Mouse (Mus musculus) intestine, embryonic 15.5 days (tissue): ENCODE measurements around the gene Hyal5. TPM values are rescaled to one million over a fixed set of nuclear protein-coding genes. Genes with fewer than 3 reads are reported as not detected.
A peak's percentile ranks its signal among the peaks of the same experiment; 100 is the strongest.

Experiments used
- ATAC-seq: fragments of 200-750 bp; cut with Nextera tagmentation; 2 replicates; pipeline ENCODE4 v1.8.0; 2017; ENCODE audit warnings: moderate TSS enrichment, moderate library complexity
- H3K27ac ChIP-seq: fragments of 300-500 bp; sonication (generic); 2 replicates; pipeline ENCODE4 v1.5.1; 2015; ENCODE audit warnings: mild to moderate bottlenecking, inconsistent platforms
- H3K27me3 ChIP-seq: fragments of 300-500 bp; sonication (generic); replicated peaks from 2 replicates; pipeline ENCODE4 v1.6.1; 2015; ENCODE audit warnings: inconsistent platforms
- H3K36me3 ChIP-seq: fragments of 300-500 bp; sonication (generic); 2 replicates; pipeline ENCODE4 v1.6.1; 2015; ENCODE audit warnings: inconsistent platforms
- H3K4me1 ChIP-seq: fragments of 300-500 bp; sonication (generic); replicated peaks from 2 replicates; pipeline ENCODE4 v1.6.1; 2015; ENCODE audit warnings: inconsistent platforms
- H3K4me2 ChIP-seq: fragments of 300-500 bp; sonication (generic); replicated peaks from 2 replicates; pipeline ENCODE4 v1.6.1; 2015; ENCODE audit warnings: mild to moderate bottlenecking, inconsistent platforms
- H3K4me3 ChIP-seq: fragments of 300-500 bp; sonication (generic); replicated peaks from 2 replicates; pipeline ENCODE4 v1.5.1; 2015; ENCODE audit warnings: inconsistent platforms
- H3K9ac ChIP-seq: fragments of 300-500 bp; sonication (generic); 2 replicates; pipeline ENCODE4 v1.6.1; 2015; ENCODE audit warnings: inconsistent platforms
- H3K9me3 ChIP-seq: fragments of 300-500 bp; sonication (generic); 2 replicates; pipeline ENCODE4 v1.6.1; 2016; ENCODE audit warnings: inconsistent platforms
- WGBS: fragments of 180-500 bp; shearing (Covaris S2); methylation state at CpG from one replicate; pipeline ENCODE4 v1.1.7; 2015; 5-methylcytosine and 5-hydroxymethylcytosine counted together
- polyA plus RNA-seq: library from polyadenylated mRNA; unstranded; fragments of >200 nt; fragmentation: Nextera tagmentation; extraction: Ambion mirVana; gene quantifications from 2 replicates; pipeline ENCODE4 v1.2.1, GENCODE M21; 2015

Gene Hyal5
- polyA plus RNA-seq, result 6.3 and 9.1 TPM in 2 replicates

GRCm38 (mm10) chr6:24857697-24858096, at the start of gene Hyal5:
Gene Hyal5 (plus strand): TSS chr6:24857997.
- H3K9me3 ChIP-seq, result no peaks in the 10 kb centered on the region
- ATAC-seq, result no peak
- H3K36me3 ChIP-seq, result no peaks in the 10 kb centered on the region
- no peak within 1 kb of the TSS for H3K27ac ChIP-seq
- H3K27me3 ChIP-seq, result no peaks in the 10 kb centered on the region
- H3K4me3 ChIP-seq, result no peak within 1 kb of the TSS
- no peak within 1 kb of the TSS for H3K9ac ChIP-seq
- no peaks in the 10 kb centered on the region for H3K4me1 ChIP-seq
- H3K4me2 ChIP-seq, result no peak within 1 kb of the TSS

DNA sequence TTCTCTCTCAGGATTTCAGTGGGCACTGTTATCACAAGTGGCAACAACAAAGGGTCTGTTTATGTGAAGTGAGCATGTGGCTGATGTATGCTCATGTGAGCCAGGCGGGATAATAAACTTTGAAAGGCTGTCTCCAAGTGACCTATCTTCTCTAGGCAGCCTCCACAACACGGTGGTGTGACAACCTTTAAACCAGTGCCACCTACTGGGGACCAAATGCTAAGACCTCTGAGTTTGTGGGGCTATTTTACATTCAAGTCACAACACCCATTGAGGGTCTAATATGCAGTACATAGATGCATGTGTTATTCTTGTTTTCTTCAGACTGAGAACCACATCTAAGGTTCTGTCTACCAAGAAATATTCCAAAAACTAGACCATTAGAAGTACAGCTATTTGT, 35.7 kb upstream of the Hyal5 start:
- H3K9me3 ChIP-seq, result no peaks in the 10 kb centered on the region
- H3K4me1 ChIP-seq, result no peaks in the 10 kb centered on the region
- no peak overlapping the region for H3K9ac ChIP-seq
- H3K27me3 ChIP-seq, result no peaks in the 10 kb centered on the region
- no peak overlapping the region for H3K4me3 ChIP-seq
- no peaks in the 10 kb centered on the region for H3K36me3 ChIP-seq
- no peak overlapping the region for H3K4me2 ChIP-seq
- ATAC-seq, result no peak
- 50% methylated on average over 2 of the region's 2 CpGs for WGBS
- H3K27ac ChIP-seq, result no peak overlapping the region

DNA sequence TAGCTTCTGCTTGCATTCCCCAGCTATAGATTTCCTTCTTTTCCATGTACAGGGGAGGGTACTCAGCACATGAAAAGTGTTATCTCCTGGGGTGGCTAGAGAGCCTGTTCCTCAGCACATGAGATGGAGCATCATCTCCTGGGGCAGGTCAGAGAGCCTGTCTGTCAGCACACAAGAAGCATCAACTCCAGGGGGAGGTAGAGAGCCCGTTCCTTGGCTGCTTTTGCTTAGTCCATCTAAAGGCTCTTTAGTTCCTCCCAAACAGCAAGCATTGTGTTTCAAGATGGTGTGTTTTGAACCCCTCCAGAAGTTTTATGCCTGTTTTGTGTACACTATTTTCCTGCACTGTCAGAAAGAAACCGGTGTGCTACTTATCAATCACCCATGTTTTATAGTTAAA, 2.5 kb downstream of the Hyal5 start:
- no peaks in the 10 kb centered on the region for H3K4me1 ChIP-seq
- ATAC-seq, result no peak
- H3K4me2 ChIP-seq, result no peak overlapping the region
- no peaks in the 10 kb centered on the region for H3K9me3 ChIP-seq
- no peaks in the 10 kb centered on the region for H3K27me3 ChIP-seq
- 43% methylated on average over 2 of the region's 2 CpGs for WGBS
- H3K36me3 ChIP-seq, result no peaks in the 10 kb centered on the region
- no peak overlapping the region for H3K9ac ChIP-seq
- no peak overlapping the region for H3K27ac ChIP-seq
- H3K4me3 ChIP-seq, result no peak overlapping the region

DNA sequence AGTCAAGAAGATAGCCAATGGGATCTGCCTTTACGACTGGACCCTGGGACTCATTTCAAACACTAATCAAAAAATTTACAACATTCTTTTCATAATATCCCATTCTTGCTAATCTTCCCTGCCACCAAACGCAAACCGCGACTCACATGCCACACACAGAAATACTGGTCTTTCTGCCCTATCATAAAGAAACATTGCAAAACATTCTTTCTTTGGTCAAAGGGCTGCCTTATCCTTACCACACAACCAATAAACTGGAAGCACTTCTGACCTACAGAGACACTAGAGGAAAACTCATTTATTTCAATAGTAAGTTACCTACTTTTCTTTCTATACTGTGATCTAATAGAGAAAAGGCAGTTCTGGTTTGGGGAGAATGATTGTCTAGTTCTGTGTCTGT, 5.9 kb downstream of the Hyal5 start:
- ATAC-seq, result peak; percentile 85
- no peak overlapping the region for H3K4me3 ChIP-seq
- no peaks in the 10 kb centered on the region for H3K4me1 ChIP-seq
- H3K27ac ChIP-seq, result no peak overlapping the region
- WGBS, result 77% methylated on average over 4 of the region's 4 CpGs
- H3K9me3 ChIP-seq, result no peaks in the 10 kb centered on the region
- no peaks in the 10 kb centered on the region for H3K27me3 ChIP-seq
- H3K9ac ChIP-seq, result no peak overlapping the region
- no peak overlapping the region for H3K4me2 ChIP-seq
- H3K36me3 ChIP-seq, result no peaks in the 10 kb centered on the region

DNA sequence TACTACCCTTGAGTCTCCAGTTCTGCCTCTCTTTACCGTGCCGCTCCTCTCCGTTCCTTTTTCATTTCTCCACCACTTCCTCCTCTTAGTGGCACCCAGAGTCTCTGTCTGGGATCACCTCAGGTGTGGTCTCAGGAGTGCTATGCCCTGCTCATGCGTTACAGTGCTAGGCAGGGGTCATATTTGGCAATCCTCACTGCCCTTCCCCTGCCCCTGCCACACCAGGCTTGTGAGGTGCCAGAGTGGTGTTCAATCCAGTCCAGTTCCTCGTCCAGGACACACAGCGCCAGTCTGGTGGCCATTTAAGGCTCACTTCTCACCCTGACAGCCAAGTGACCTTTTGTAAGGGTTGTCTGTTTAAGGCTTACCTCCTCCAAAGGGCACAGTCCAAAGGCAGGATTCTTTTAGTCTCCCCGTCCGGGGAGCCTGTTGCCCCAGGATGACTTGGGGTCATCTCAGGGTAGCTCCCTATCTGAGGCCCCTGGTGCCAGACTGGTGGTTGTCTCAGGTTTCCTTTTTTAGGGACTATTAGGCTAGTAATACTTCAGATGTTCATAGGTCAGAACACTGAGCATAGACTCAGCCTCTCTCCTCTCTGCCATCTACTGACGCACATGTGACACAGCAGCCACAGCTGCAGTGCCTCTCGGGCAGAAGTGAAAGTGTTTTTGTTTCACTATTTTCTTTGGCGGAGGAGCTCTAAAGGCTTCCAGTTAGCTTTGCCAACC, 36.5 kb downstream of the Hyal5 start:
- Histone ChIP-seq H3K4me2 (peak overlapping the region; percentile 31; the same call in 1 of the 2 replicates), H3K4me1 (no peaks in the 10 kb centered on the region), H3K9ac (no peak overlapping the region), H3K36me3 (no peaks in the 10 kb centered on the region), H3K9me3 (no peaks in the 10 kb centered on the region), H3K4me3 (peak overlapping the region; percentile 11; the same call in 1 of the 2 replicates), H3K27ac (no peak overlapping the region), H3K27me3 (no peaks in the 10 kb centered on the region)
- WGBS, result 69% methylated on average over 11 of the region's 11 CpGs
- peak; percentile 87 for ATAC-seq

GRCm38 (mm10) chr6:24894874-24895183, 37.0 kb downstream of the Hyal5 start:
- Histone ChIP-seq H3K4me1 (no peaks in the 10 kb centered on the region), H3K4me2 (peak overlapping the region; percentile 31; the same call in 1 of the 2 replicates), H3K27me3 (no peaks in the 10 kb centered on the region), H3K27ac (no peak overlapping the region), H3K9me3 (no peaks in the 10 kb centered on the region), H3K9ac (no peak overlapping the region), H3K36me3 (no peaks in the 10 kb centered on the region), H3K4me3 (peak overlapping the region; percentile 11; the same call in 1 of the 2 replicates)
- ATAC-seq, result peak; percentile 15; the same call in 1 of the 2 replicates
- 51% methylated on average over 2 of the region's 2 CpGs for WGBS

- WGBS, result 67% methylated on average over 3 of the region's 3 CpGs
- H3K9me3 ChIP-seq, result no peaks in the 10 kb centered on the region
- ATAC-seq, result no peak
- no peak overlapping the region for H3K27ac ChIP-seq
- no peak overlapping the region for H3K4me3 ChIP-seq
- H3K4me2 ChIP-seq, result no peak overlapping the region
- H3K4me1 ChIP-seq, result no peaks in the 10 kb centered on the region
- H3K27me3 ChIP-seq, result no peaks in the 10 kb centered on the region
- H3K36me3 ChIP-seq, result no peaks in the 10 kb centered on the region
- H3K9ac ChIP-seq, result no peak overlapping the region
These were observed 47.3 kb downstream of the Hyal5 start for GRCm38 (mm10) chr6:24905101-24905500.

DNA sequence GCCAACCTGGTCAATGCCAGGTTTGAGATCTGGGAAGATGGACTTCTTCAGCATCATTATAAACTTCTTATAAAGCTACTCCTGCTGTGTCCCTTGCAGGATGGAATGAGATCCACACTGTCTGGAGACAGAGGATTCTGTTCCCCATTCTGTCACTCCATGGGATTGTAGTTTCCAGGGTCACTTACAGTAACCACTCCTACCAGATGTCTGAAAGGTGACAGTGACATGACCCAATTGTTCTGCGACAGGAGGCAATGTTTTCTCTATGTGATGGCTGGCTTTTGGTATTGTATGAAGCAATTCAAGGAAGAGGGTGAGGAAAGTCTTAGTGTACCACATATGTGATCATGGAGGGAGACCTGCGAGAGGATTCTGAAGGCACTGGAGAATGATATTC, 50.0 kb downstream of the Hyal5 start:
- Histone ChIP-seq H3K4me1 (no peaks in the 10 kb centered on the region), H3K9ac (no peak overlapping the region)
- 84% methylated on average over 2 of the region's 2 CpGs for WGBS

DNA sequence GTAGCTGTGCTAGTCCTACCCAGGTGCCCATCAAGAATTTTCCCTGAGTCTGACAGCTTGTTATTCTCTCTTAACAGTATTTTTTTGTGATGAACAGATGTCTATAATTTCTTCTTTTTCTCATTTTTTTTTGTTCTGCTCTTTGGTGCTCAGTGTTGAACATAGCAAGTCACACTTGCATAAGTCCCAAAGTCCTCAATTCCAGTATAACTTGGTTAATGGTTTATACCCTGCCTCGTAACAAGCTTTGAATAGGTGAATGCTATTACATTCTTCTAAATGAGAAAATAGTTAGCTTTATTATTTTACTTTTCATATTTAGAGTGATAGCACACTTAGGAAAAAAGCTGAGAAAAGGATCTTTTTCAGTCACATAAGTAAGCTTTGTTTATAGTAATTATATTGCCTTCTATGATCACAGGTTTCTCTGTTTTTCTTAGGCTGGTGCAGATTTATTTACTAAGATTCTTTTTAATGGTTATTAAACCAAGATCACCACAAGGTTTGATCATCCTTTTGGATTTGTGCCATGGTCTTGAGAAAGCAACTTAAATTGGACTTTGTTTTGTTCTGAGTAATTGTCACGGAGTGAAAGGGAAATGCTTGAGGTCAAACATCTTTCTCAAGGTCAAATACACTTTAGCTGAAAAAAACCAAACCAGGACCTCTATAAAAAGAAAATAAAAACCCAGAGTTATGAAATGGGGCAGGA, 52.4 kb downstream of the Hyal5 start:
- no peaks in the 10 kb centered on the region for H3K36me3 ChIP-seq
- no peaks in the 10 kb centered on the region for H3K27me3 ChIP-seq
- no peak overlapping the region for H3K9ac ChIP-seq
- 49% methylated on average over 2 of the region's 2 CpGs for WGBS
- no peak for ATAC-seq
- no peaks in the 10 kb centered on the region for H3K4me1 ChIP-seq
- H3K4me3 ChIP-seq, result no peak overlapping the region
- no peak overlapping the region for H3K27ac ChIP-seq
- no peak overlapping the region for H3K4me2 ChIP-seq
- no peaks in the 10 kb centered on the region for H3K9me3 ChIP-seq

More for the DNA sequence above, 50.0 kb downstream of the Hyal5 start:
- H3K4me3 ChIP-seq, result no peak overlapping the region
- no peaks in the 10 kb centered on the region for H3K27me3 ChIP-seq
- no peak overlapping the region for H3K27ac ChIP-seq
- no peak overlapping the region for H3K4me2 ChIP-seq
- no peaks in the 10 kb centered on the region for H3K36me3 ChIP-seq
- no peak for ATAC-seq
- H3K9me3 ChIP-seq, result no peaks in the 10 kb centered on the region

- H3K4me1 ChIP-seq, result no peaks in the 10 kb centered on the region
- H3K36me3 ChIP-seq, result no peaks in the 10 kb centered on the region
- H3K9me3 ChIP-seq, result no peaks in the 10 kb centered on the region
- ATAC-seq, result no peak
- no peaks in the 10 kb centered on the region for H3K27me3 ChIP-seq
- H3K4me3 ChIP-seq, result no peak overlapping the region
- H3K9ac ChIP-seq, result no peak overlapping the region
- no peak overlapping the region for H3K27ac ChIP-seq
- H3K4me2 ChIP-seq, result no peak overlapping the region
These were observed 52.9 kb downstream of the Hyal5 start for GRCm38 (mm10) chr6:24910728-24911105.

- no peaks in the 10 kb centered on the region for H3K27me3 ChIP-seq
- H3K27ac ChIP-seq, result no peak overlapping the region
- H3K4me2 ChIP-seq, result no peak overlapping the region
- WGBS, result 77% methylated on average over 2 of the region's 2 CpGs
- no peak for ATAC-seq
- H3K4me3 ChIP-seq, result no peak overlapping the region
- no peaks in the 10 kb centered on the region for H3K9me3 ChIP-seq
- H3K9ac ChIP-seq, result no peak overlapping the region
- no peaks in the 10 kb centered on the region for H3K4me1 ChIP-seq
- H3K36me3 ChIP-seq, result no peaks in the 10 kb centered on the region
These were observed 55.8 kb downstream of the Hyal5 start for GRCm38 (mm10) chr6:24913591-24913990.

- WGBS, result 86% methylated on average over 11 of the region's 11 CpGs
- Histone ChIP-seq H3K36me3 (no peaks in the 10 kb centered on the region), H3K4me1 (no peaks in the 10 kb centered on the region), H3K4me2 (no peak overlapping the region), H3K4me3 (no peak overlapping the region), H3K9ac (no peak overlapping the region), H3K27me3 (no peaks in the 10 kb centered on the region), H3K27ac (no peak overlapping the region), H3K9me3 (no peaks in the 10 kb centered on the region)
- no peak for ATAC-seq
These were observed 67.4 kb downstream of the Hyal5 start for GRCm38 (mm10) chr6:24925076-24925785.
